Mouse (Mus musculus) ES-CJ7 (cell line): ENCODE results near the gene Cstb.

ENCODE experiments used
- DNase-seq: peaks from one replicate; pipeline ENCODE4 v3.0.0; 2011; ENCODE audit warnings: low read depth, low spot score

Gene Cstb

GRCm38 (mm10) chr10:78458348-78459111 lies 33.1 kb downstream of the Cstb start:
- no peak for DNase-seq

- no peak for DNase-seq
Observed at GRCm38 (mm10) chr10:78460463-78460862, 35.0 kb downstream of the Cstb start.

- peak; percentile 42 for DNase-seq
Observed at GRCm38 (mm10) chr10:78461767-78462166, 36.3 kb downstream of the Cstb start.

- peak; percentile 73 for DNase-seq
Observed at GRCm38 (mm10) chr10:78462945-78463768, 37.7 kb downstream of the Cstb start.

- DNase-seq = no peak
Observed at GRCm38 (mm10) chr10:78463769-78464167, 38.3 kb downstream of the Cstb start.

- DNase-seq = no peak
Observed at GRCm38 (mm10) chr10:78464201-78464791, 38.8 kb downstream of the Cstb start.

GRCm38 (mm10) chr10:78464792-78465207 lies 39.3 kb downstream of the Cstb start, which contains the start of gene Pdxk:
Gene Pdxk (minus strand): TSS chr10:78464975.
- peak; percentile 95 for DNase-seq

GRCm38 (mm10) chr10:78465472-78465871 lies 40.0 kb downstream of the Cstb start:
- no peak for DNase-seq

GRCm38 (mm10) chr10:78466647-78467046 lies 41.2 kb downstream of the Cstb start:
- no peak for DNase-seq

- no peak for DNase-seq
Observed at GRCm38 (mm10) chr10:78467761-78468310, 42.4 kb downstream of the Cstb start.

GRCm38 (mm10) chr10:78470582-78471313 lies 45.3 kb downstream of the Cstb start:
- no peak for DNase-seq

- no peak for DNase-seq
Observed at GRCm38 (mm10) chr10:78472046-78472445, 46.6 kb downstream of the Cstb start.

GRCm38 (mm10) chr10:78473434-78473833 lies 48.0 kb downstream of the Cstb start:
- DNase-seq = no peak

GRCm38 (mm10) chr10:78474759-78475158 lies 49.3 kb downstream of the Cstb start:
- no peak for DNase-seq

GRCm38 (mm10) chr10:78476821-78477220 lies 51.4 kb downstream of the Cstb start:
- DNase-seq = no peak
